Mouse (Mus musculus): ENCODE data around the gene Nhsl2.

- TF ChIP-seq POLR2A (IDR thresholded peaks at IDR 0.05; ENCODE audit: insufficient read depth, low read depth, low read length) (no peak), CTCF (IDR thresholded peaks at IDR 0.05; ENCODE audit: insufficient read depth, low read depth, low read length) (no peak)
Measured at GRCm38 (mm10) chrX:102004370-102004769, 155.2 kb downstream of the Nhsl2 start.
